Mouse (Mus musculus) liver, postnatal 0 days (tissue): ENCODE results near the gene Nfu1. TPM values are rescaled to one million over a fixed set of nuclear protein-coding genes. Genes with fewer than 3 reads are reported as not detected.

Experiments
- ATAC-seq: fragments of 200-750 bp; cut with Nextera tagmentation; 2 replicates; pipeline ENCODE4 v1.8.0; 2017; ENCODE audit warnings: mild to moderate bottlenecking, moderate library complexity
- DNase-seq: peaks from one replicate; pipeline ENCODE4 v3.0.0-alpha.2; 2016
- H3K27ac ChIP-seq: fragments of 300-500 bp; sonication (generic); 2 replicates; pipeline ENCODE4 v1.5.1; 2014; ENCODE audit warnings: antibody characterized with exemption, moderate library complexity, mild to moderate bottlenecking, low read depth
- H3K27me3 ChIP-seq: fragments of 300-500 bp; sonication (generic); 2 replicates; pipeline ENCODE4 v1.6.1; 2014; ENCODE audit warnings: low read length, control low read depth, mixed read lengths; ENCODE audit not compliant: insufficient read depth
- H3K36me3 ChIP-seq: fragments of 300-500 bp; sonication (generic); replicated peaks from 2 replicates; pipeline ENCODE4 v1.6.1; 2014; ENCODE audit warnings: mild to moderate bottlenecking, control low read depth, low read length, moderate library complexity, mixed read lengths; ENCODE audit not compliant: insufficient read depth
- H3K4me1 ChIP-seq: fragments of 300-500 bp; sonication (generic); 2 replicates; pipeline ENCODE4 v1.6.1; 2014; ENCODE audit warnings: antibody characterized with exemption, mild to moderate bottlenecking, control low read depth; ENCODE audit not compliant: insufficient read depth
- H3K4me2 ChIP-seq: fragments of 300-500 bp; sonication (generic); 2 replicates; pipeline ENCODE4 v1.6.1; 2014; ENCODE audit warnings: low read depth, mild to moderate bottlenecking, low read length, moderate library complexity, mixed read lengths
- H3K4me3 ChIP-seq: fragments of 300-500 bp; sonication (generic); 2 replicates; pipeline ENCODE4 v1.5.1; 2014; ENCODE audit warnings: low read depth, low read length
- H3K9ac ChIP-seq: fragments of 300-500 bp; sonication (generic); replicated peaks from 2 replicates; pipeline ENCODE4 v1.6.1; 2014; ENCODE audit warnings: mild to moderate bottlenecking, moderate library complexity
- H3K9me3 ChIP-seq: fragments of 300-500 bp; sonication (generic); 2 replicates; pipeline ENCODE4 v1.6.1; 2016; ENCODE audit warnings: mild to moderate bottlenecking, control low read depth, low read length, mixed read lengths
- CTCF ChIP-seq: sonication (generic); IDR thresholded peaks from 2 replicates; pipeline ENCODE4 v1.5.1; 2016; ENCODE audit warnings: antibody characterized with exemption, low read depth
- EP300 ChIP-seq: IDR thresholded peaks from 2 replicates; pipeline ENCODE4 v1.6.1; 2016; ENCODE audit warnings: antibody characterized with exemption, low read depth, mild to moderate bottlenecking
- WGBS: fragments of 180-500 bp; shearing (Covaris S2); extraction: QIAGEN DNeasy Blood & Tissue Kit; methylation state at CpG from one replicate; pipeline ENCODE4 v1.1.7; 2014; ENCODE audit not compliant: insufficient replicate concordance; 5-methylcytosine and 5-hydroxymethylcytosine counted together
- polyA plus RNA-seq: library from polyadenylated mRNA; unstranded; fragments of >200 nt; fragmentation: Nextera tagmentation; extraction: Ambion mirVana; gene quantifications from 2 replicates; pipeline ENCODE4 v1.2.1, GENCODE M21; 2015

Nfu1 gene
- polyA plus RNA-seq, 1 experiment from 2014 or later, result 53.5 TPM

- no peak overlapping the region for H3K4me2 ChIP-seq
- H3K27me3 ChIP-seq, result no peaks in the 10 kb centered on the region
- no peak overlapping the region for H3K27ac ChIP-seq
- no peak overlapping the region for H3K4me3 ChIP-seq
- 84% methylated on average over 4 of the region's 4 CpGs for WGBS
- peaks cover 17% of the 10 kb centered on the region for H3K4me1 ChIP-seq
- no peaks in the 10 kb centered on the region for H3K9me3 ChIP-seq
- ATAC-seq (no peak), DNase-seq (no peak)
- peaks cover 34% of the 10 kb centered on the region for H3K36me3 ChIP-seq
- H3K9ac ChIP-seq, result no peak overlapping the region
- TF ChIP-seq CTCF, result no peak
- TF ChIP-seq EP300, result no peak
Observed at GRCm38 (mm10) chr6:87070641-87071040, 61.6 kb downstream of the Nfu1 start.

GRCm38 (mm10) chr6:87072759-87073158, 63.7 kb downstream of the Nfu1 start:
- DNase-seq, result no peak
- no peak for ATAC-seq
- peaks cover 38% of the 10 kb centered on the region for H3K36me3 ChIP-seq
- no peaks in the 10 kb centered on the region for H3K9me3 ChIP-seq
- H3K9ac ChIP-seq, result no peak overlapping the region
- no peak overlapping the region for H3K27ac ChIP-seq
- H3K27me3 ChIP-seq, result no peaks in the 10 kb centered on the region
- H3K4me3 ChIP-seq, result no peak overlapping the region
- 41% methylated on average over 4 of the region's 4 CpGs for WGBS
- H3K4me2 ChIP-seq, result no peak overlapping the region
- TF ChIP-seq CTCF (no peak), EP300 (no peak)
- peaks cover 16% of the 10 kb centered on the region for H3K4me1 ChIP-seq

GRCm38 (mm10) chr6:87075092-87075685, 66.2 kb downstream of the Nfu1 start:
- H3K36me3 ChIP-seq, result peaks cover 45% of the 10 kb centered on the region
- ATAC-seq (peak; percentile 19; the same call in 1 of the 2 replicates), DNase-seq (no peak)

More at GRCm38 (mm10) chr6:87075092-87075685, 66.2 kb downstream of the Nfu1 start:
- 38% methylated on average over 2 of the region's 3 CpGs for WGBS
- Histone ChIP-seq H3K9ac (no peak overlapping the region), H3K27me3 (no peaks in the 10 kb centered on the region), H3K4me2 (no peak overlapping the region), H3K4me1 (peaks cover 3% of the 10 kb centered on the region; the same call in 1 of the 2 replicates), H3K9me3 (no peaks in the 10 kb centered on the region), H3K4me3 (no peak overlapping the region), H3K27ac (no peak overlapping the region)
- TF ChIP-seq EP300 (no peak), CTCF (no peak)

Other genes starting within 250 kb of the Nfu1 start
- 32.5 and 32.7 TPM in 2 replicates for gene Anxa4, start 215.7 kb upstream of the Nfu1 start, polyA plus RNA-seq
- gene Aak1, start 159.7 kb upstream of the Nfu1 start, polyA plus RNA-seq, result 1.9 and 2.2 TPM in 2 replicates
- gene Gfpt1, start 33.6 kb downstream of the Nfu1 start, polyA plus RNA-seq, result 3.6 and 4.1 TPM in 2 replicates
- not detected in 2 replicates for gene D6Ertd527e, start 95.5 kb downstream of the Nfu1 start, polyA plus RNA-seq